Mouse (Mus musculus): Measurements from ENCODE around the gene Tubb2a.

Gene Tubb2a

GRCm38 (mm10) chr13:34047526-34047925, 30.3 kb downstream of the Tubb2a start:
- DNase-seq, result no peak

DNA sequence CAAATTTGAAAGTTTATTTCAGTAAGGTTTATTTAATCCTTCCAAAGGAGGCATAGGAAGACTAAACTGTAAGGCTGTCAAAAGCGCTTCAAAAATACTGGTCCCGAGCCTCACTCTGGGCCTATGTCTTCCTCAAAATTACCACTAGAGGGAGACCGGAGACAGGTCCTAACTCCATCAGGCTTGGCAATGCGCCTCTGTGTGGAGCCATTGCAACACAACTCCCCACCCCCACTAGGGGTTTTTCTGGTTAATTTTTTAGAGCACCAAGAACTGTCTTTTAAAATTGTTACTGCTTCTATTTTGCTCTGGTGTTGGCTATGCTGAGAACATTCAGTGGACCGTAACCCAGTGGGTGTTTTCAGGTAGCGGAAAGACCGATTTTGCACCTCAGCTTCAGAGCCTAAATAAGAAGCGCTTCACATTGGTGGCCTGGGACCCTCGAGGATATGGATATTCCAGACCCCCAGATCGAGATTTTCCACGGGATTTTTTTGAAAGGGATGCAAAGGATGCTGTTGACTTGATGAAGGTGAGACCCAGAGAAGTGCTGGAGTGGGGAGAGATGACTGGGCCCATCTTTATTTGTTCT, 31.3 kb downstream of the Tubb2a start:
- peak; percentile 91 for DNase-seq

- DNase-seq, result peak; percentile 56
Measured at GRCm38 (mm10) chr13:34045511-34046249, 32.1 kb downstream of the Tubb2a start.

DNA sequence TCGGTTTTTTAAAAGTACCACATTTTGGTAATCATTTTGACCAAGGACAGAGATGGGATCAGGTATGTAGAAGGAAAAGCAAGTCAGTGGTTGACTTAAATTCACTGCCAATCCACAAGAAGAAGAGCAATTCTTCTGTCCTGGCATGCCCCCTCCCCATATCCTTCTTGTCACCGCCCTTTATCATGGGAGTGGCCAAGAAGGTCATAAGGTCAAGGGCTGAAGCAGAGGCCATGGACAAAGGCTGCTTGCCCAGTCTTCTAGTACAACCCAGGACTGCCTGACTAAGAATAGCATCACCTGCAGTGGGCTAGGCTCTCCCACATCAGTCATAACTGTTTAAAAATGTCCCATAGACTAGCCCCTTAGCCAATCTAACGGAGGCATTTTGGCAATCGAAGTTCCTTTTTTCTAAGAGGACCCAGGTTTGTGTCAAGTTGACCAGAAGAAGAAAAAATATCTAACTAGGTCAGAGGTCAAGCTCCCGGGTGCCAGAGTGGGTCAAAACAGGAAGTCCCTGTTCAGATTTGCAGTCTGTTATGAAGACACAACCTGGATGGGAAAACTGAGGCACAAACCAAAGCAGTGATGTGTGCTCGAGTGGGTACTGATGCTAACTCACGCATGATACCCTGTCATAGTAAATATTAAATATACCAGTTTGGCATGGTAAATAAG, 34.0 kb downstream of the Tubb2a start:
- no peak for DNase-seq

DNA sequence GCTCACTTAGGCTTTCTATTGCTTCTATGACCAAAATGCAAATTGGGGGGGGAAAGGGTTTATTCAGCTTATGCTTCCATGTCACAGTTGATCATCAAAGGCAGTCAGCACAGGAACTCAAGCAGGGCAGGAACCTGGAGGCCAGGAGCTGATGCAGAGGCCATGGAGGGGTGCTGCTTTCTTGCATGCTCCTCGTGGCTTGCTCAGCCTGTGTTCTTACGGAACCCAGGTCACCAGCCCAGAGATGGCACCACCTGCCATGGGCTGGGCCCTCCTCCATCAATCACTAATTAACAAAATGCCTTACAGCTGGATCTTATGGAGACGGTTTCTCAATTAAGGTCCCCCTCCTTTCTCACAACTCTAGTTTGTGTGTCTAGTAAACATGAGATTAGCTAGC, 37.7 kb downstream of the Tubb2a start:
- DNase-seq, result no peak

DNA sequence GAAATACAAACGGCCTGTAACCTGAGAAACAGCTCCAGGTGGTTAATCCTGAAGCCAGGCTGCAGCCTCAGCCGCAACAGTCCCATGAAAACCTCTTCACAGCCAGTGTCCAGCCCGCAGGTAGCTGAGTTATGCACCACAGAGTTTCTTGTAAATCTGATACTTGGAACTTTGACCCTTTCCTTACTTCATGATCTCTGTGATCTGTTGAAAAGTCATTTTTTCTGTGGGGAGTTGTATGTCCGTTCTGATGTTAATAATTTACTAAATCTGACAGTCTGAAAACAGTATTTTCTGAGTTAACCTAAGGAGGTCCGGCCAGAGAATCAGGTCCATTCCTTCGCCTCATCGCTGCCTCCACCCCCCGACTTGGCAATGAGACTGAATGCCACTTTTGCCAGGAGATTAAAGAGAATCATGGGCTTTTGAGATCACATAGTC, 38.9 kb downstream of the Tubb2a start:
- peak; percentile 54 for DNase-seq

GRCm38 (mm10) chr13:34038056-34038432, 39.8 kb downstream of the Tubb2a start:
- DNase-seq, result peak; percentile 41

- peak; percentile 96 for DNase-seq
Measured at GRCm38 (mm10) chr13:34037172-34038055, 40.4 kb downstream of the Tubb2a start, which contains the start of gene Bphl. TSS of gene Bphl (plus strand) at chr13:34037597.

DNA sequence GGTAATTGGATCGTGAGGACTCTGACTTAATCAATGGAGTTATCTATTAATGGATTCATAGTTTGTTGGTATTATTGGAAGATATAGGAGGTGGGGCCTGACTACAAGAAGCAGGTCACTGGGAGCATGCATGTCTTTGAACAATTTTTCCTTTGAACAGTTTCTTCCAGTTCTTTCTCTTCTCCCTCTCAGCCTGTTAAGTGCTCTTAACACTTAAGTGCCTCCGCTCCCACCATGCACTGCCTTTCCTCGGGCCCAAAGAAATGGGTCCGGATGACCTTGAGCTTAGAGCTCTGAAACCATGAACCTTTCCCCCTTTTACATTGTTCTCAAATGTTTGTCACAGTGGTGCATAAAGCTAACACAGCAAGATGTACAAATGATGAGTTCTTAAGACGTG, 41.1 kb downstream of the Tubb2a start:
- no peak for DNase-seq

- DNase-seq, result no peak
Measured at GRCm38 (mm10) chr13:34035424-34035823, 42.4 kb downstream of the Tubb2a start.

DNA sequence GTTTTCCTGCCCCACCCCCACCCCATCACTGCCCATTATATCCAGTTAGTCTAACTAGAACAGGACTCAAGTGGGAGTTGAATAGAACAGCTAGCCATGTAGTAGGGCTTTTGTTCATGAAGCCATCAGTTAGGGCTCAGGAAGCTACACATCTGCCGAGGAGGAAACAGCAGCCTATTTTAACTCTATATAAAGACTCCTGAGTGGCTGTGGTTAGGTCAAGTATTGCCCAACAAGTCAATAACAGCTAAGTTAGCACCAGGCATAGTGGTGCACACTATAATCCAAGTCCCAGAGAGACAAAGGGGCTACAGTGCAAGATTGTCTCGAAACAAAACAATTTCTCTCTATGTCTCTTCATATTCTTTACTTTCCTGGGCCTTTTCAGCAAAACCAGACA, 45.8 kb downstream of the Tubb2a start:
- no peak for DNase-seq

Measured in kidney, postnatal 10 days (tissue).